Mouse (Mus musculus): ENCODE results near the gene Slc35c2. TPM values are rescaled to one million over a fixed set of nuclear protein-coding genes. Genes with fewer than 3 reads are reported as not detected.

The Slc35c2 gene
- polyA plus RNA-seq, 2 experiments = 51.1 to 54.2 TPM

DNA sequence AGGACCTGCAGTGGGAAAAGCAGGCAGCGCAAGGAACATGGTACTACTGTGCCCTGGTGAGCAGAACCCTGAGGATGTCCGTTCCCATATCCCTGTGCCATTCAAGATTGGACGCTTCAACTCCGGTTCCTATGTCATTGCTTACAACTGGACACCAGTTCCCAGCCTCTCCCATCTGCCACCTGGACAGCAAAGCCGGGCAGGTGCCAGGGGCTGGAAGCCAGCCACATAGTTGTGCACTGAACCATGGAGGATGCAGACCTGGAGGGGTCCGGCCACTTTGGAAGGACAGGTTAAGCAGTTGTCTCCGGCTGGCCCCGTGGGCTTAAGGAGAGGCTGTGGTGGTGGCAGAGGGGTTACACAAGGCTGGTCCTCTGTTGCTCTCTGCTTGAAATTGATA is 35.3 kb downstream of the Slc35c2 start:
- H3K27ac ChIP-seq (replicated peaks; ENCODE audit: low read depth, low read length) = no peak overlapping the region
- H3K36me3 ChIP-seq (ENCODE audit: control insufficient read depth, insufficient read depth, low read length) = no peaks in the 10 kb centered on the region
- H3K4me1 ChIP-seq (ENCODE audit: control insufficient read depth, insufficient read depth, low read length) = no peaks in the 10 kb centered on the region
- DNase-seq (ENCODE audit: low spot score) (no peak), ATAC-seq (ENCODE audit: low FRiP score, low read depth) (no peak)
- no peak for TF ChIP-seq POLR2A (IDR thresholded peaks at IDR 0.05; ENCODE audit: borderline replicate concordance, extremely low read depth, insufficient read depth, insufficient read length)
- H3K9me3 ChIP-seq (ENCODE audit: control insufficient read depth, low read length) = no peaks in the 10 kb centered on the region
- no peak overlapping the region for H3K4me2 ChIP-seq (replicated peaks; ENCODE audit: low read depth, low read length, severe bottlenecking)
- no peak overlapping the region for H3K4me3 ChIP-seq (replicated peaks; ENCODE audit: low read length)
- H3K9ac ChIP-seq (ENCODE audit: low read depth, low read length, severe bottlenecking) = no peak overlapping the region
- WGBS = 76% methylated on average over 8 of the region's 8 CpGs
- peaks cover 18% of the 10 kb centered on the region; the same call in 1 of the 2 replicates for H3K27me3 ChIP-seq (ENCODE audit: control insufficient read depth, insufficient read depth, low read length)

DNA sequence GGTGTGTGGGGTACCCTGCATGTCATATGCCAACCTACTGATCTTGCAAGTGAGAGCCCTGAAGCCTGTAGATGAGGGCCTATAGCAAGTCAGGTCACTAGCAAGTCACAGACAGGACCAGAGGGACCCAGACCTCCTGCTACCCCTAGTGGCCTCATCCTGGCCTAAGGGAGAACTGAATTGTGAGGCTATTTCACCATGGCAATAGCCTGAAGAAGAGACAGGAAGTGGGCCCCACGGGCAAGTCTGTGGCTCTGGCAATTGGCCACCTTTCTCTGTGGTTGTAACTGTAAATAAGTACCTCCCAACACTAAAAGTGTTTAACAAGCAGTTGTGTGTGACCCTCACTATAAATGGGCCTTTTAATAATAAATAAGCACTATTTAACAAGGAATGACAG is 36.8 kb downstream of the Slc35c2 start:
- Histone ChIP-seq H3K4me3 (replicated peaks; ENCODE audit: low read length) (no peak overlapping the region), H3K36me3 (ENCODE audit: control insufficient read depth, insufficient read depth, low read length) (no peaks in the 10 kb centered on the region), H3K27ac (replicated peaks; ENCODE audit: low read depth, low read length) (no peak overlapping the region), H3K9ac (ENCODE audit: low read depth, low read length, severe bottlenecking) (no peak overlapping the region), H3K4me2 (replicated peaks; ENCODE audit: low read depth, low read length, severe bottlenecking) (no peak overlapping the region), H3K9me3 (ENCODE audit: control insufficient read depth, low read length) (no peaks in the 10 kb centered on the region), H3K4me1 (ENCODE audit: control insufficient read depth, insufficient read depth, low read length) (no peaks in the 10 kb centered on the region), H3K27me3 (ENCODE audit: control insufficient read depth, insufficient read depth, low read length) (peaks cover 21% of the 10 kb centered on the region; the same call in 1 of the 2 replicates)
- no peak for DNase-seq (ENCODE audit: low spot score)
- WGBS = 5% methylated on average over 1 of the region's 1 CpGs
- TF ChIP-seq POLR2A (IDR thresholded peaks at IDR 0.05; ENCODE audit: borderline replicate concordance, extremely low read depth, insufficient read depth, insufficient read length) = no peak
- no peak for ATAC-seq (ENCODE audit: low FRiP score, low read depth)

DNA sequence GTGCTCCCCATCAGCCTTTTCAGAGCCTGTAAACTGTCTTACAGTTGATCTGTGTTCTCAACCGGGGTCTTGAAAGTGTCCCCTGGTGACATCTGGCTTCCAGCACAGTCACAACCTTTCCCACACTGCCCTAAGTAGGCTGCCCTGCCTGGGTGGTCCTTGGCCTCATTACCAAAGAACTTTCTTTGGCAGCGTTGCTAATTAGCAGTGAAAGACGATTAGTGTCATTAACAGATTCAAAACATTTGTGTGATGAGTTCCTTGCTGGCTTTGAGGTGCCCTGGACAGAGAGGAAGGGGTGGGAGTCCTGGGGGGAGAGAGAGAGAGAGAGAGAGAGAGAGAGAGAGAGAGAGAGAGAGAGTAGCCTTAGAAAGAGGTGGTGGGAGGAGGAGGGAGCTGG is 38.7 kb downstream of the Slc35c2 start:
- Histone ChIP-seq H3K4me2 (replicated peaks; ENCODE audit: low read depth, low read length, severe bottlenecking) (no peak overlapping the region), H3K9ac (ENCODE audit: low read depth, low read length, severe bottlenecking) (no peak overlapping the region), H3K27me3 (ENCODE audit: control insufficient read depth, insufficient read depth, low read length) (peaks cover 26% of the 10 kb centered on the region), H3K27ac (replicated peaks; ENCODE audit: low read depth, low read length) (no peak overlapping the region), H3K36me3 (ENCODE audit: control insufficient read depth, insufficient read depth, low read length) (no peaks in the 10 kb centered on the region), H3K4me3 (replicated peaks; ENCODE audit: low read length) (no peak overlapping the region), H3K9me3 (ENCODE audit: control insufficient read depth, low read length) (no peaks in the 10 kb centered on the region), H3K4me1 (ENCODE audit: control insufficient read depth, insufficient read depth, low read length) (no peaks in the 10 kb centered on the region)
- TF ChIP-seq POLR2A (IDR thresholded peaks at IDR 0.05; ENCODE audit: borderline replicate concordance, extremely low read depth, insufficient read depth, insufficient read length) = no peak
- WGBS = 6% methylated on average over 3 of the region's 3 CpGs
- DNase-seq (ENCODE audit: low spot score) = no peak
- ATAC-seq (ENCODE audit: low FRiP score, low read depth) = no peak

DNA sequence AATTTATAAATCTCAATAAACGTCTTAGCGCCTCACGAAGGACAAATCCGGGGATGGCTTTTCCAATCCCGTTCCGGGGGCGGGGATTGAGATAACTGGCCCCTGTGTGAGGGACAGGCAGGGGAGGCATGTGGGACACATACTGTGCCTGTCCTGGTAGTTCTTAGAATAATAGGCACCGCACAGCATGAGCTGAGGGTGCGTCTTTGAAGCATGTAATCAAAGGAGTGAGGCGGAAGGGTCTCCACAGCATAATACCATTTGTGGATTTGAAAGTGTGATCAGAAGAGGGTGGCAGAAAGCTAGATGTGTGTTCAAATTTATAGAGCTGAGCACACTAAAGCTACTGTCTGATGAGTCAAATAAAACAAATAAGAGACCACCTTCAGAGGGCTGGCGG is 41.3 kb downstream of the Slc35c2 start:
- H3K4me3 ChIP-seq (replicated peaks; ENCODE audit: low read length) = no peak overlapping the region
- DNase-seq (ENCODE audit: low spot score) (no peak), ATAC-seq (ENCODE audit: low FRiP score, low read depth) (no peak)
- no peaks in the 10 kb centered on the region for H3K9me3 ChIP-seq (ENCODE audit: control insufficient read depth, low read length)
- no peak overlapping the region for H3K9ac ChIP-seq (ENCODE audit: low read depth, low read length, severe bottlenecking)
- H3K4me1 ChIP-seq (ENCODE audit: control insufficient read depth, insufficient read depth, low read length) = no peaks in the 10 kb centered on the region
- H3K36me3 ChIP-seq (ENCODE audit: control insufficient read depth, insufficient read depth, low read length) = no peaks in the 10 kb centered on the region
- WGBS = 15% methylated on average over 11 of the region's 11 CpGs
- H3K27ac ChIP-seq (replicated peaks; ENCODE audit: low read depth, low read length) = no peak overlapping the region
- no peak overlapping the region for H3K4me2 ChIP-seq (replicated peaks; ENCODE audit: low read depth, low read length, severe bottlenecking)
- no peak for TF ChIP-seq POLR2A (IDR thresholded peaks at IDR 0.05; ENCODE audit: borderline replicate concordance, extremely low read depth, insufficient read depth, insufficient read length)
- peaks cover 43% of the 10 kb centered on the region for H3K27me3 ChIP-seq (ENCODE audit: control insufficient read depth, insufficient read depth, low read length)

DNA sequence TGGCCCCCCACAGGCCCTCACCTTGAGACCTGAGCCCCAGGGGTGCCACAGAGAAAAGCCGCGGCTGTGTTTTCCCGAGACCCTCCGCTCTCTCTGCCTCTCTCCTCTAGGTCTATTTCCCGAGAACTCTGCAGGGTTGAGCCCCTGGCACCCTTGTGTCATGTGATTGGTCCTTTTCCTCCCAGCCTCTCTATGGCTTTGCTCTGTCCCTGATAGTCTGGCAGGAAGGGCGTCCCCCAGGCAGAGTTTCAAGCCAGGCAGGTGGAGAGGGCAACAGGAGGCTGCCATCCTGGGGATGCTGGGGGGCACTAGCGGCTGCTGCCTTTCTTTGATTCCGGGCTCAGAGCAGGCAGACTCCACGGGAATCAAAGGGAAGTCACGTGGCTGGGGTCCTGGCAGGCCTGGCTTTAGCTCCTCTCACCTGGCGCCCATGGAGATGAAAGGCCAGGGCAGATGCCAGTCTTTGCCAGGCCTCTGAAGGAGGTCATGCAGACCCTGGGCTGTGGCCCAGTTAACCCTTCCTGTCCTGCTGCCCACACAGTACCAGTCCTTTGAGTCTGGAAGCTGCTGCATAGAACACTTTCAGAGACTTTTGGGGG is 44.4 kb downstream of the Slc35c2 start:
- Histone ChIP-seq H3K4me1 (ENCODE audit: control insufficient read depth, insufficient read depth, low read length) (no peaks in the 10 kb centered on the region), H3K27me3 (ENCODE audit: control insufficient read depth, insufficient read depth, low read length) (peaks cover 74% of the 10 kb centered on the region), H3K27ac (replicated peaks; ENCODE audit: low read depth, low read length) (no peak overlapping the region), H3K36me3 (ENCODE audit: control insufficient read depth, insufficient read depth, low read length) (no peaks in the 10 kb centered on the region), H3K4me3 (replicated peaks; ENCODE audit: low read length) (no peak overlapping the region), H3K4me2 (replicated peaks; ENCODE audit: low read depth, low read length, severe bottlenecking) (no peak overlapping the region), H3K9me3 (ENCODE audit: control insufficient read depth, low read length) (no peaks in the 10 kb centered on the region), H3K9ac (ENCODE audit: low read depth, low read length, severe bottlenecking) (no peak overlapping the region)
- DNase-seq (ENCODE audit: low spot score) = no peak
- ATAC-seq (ENCODE audit: low FRiP score, low read depth) = no peak
- WGBS = 3% methylated on average over 11 of the region's 11 CpGs
- no peak for TF ChIP-seq POLR2A (IDR thresholded peaks at IDR 0.05; ENCODE audit: borderline replicate concordance, extremely low read depth, insufficient read depth, insufficient read length)

DNA sequence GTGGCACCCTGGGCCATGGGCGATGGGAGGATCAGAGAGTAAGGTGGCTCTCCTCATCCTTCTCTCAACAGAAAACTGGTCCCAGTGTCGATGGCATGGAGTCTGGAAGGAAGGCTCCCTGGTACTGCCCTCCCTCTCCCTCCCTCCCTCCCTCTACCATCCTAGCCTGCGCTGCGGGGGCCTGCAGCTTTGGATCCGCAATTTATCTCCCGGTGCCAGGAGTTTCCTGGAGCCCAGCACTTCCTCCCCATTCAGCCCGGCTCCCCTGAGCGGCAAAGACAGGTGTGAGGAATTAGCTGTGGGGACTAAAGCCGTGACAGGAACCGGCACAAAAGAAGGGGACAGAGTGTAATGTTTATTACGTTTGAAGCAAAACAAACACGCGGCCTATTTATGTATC is 45.1 kb downstream of the Slc35c2 start:
- no peak for DNase-seq (ENCODE audit: low spot score)
- no peak overlapping the region for H3K9ac ChIP-seq (ENCODE audit: low read depth, low read length, severe bottlenecking)
- peaks cover 80% of the 10 kb centered on the region for H3K27me3 ChIP-seq (ENCODE audit: control insufficient read depth, insufficient read depth, low read length)
- H3K4me3 ChIP-seq (replicated peaks; ENCODE audit: low read length) = no peak overlapping the region
- H3K36me3 ChIP-seq (ENCODE audit: control insufficient read depth, insufficient read depth, low read length) = no peaks in the 10 kb centered on the region
- no peak overlapping the region for H3K4me2 ChIP-seq (replicated peaks; ENCODE audit: low read depth, low read length, severe bottlenecking)
- ATAC-seq (ENCODE audit: low FRiP score, low read depth) = no peak
- no peaks in the 10 kb centered on the region for H3K4me1 ChIP-seq (ENCODE audit: control insufficient read depth, insufficient read depth, low read length)
- TF ChIP-seq POLR2A (IDR thresholded peaks at IDR 0.05; ENCODE audit: borderline replicate concordance, extremely low read depth, insufficient read depth, insufficient read length) = no peak
- no peaks in the 10 kb centered on the region for H3K9me3 ChIP-seq (ENCODE audit: control insufficient read depth, low read length)
- WGBS = under 1% methylated on average over 12 of the region's 13 CpGs
- no peak overlapping the region for H3K27ac ChIP-seq (replicated peaks; ENCODE audit: low read depth, low read length)
